Mouse (Mus musculus): ENCODE measurements around the gene Ppp6r3. TPM values are rescaled to one million over a fixed set of nuclear protein-coding genes. Genes with fewer than 3 reads are reported as not detected.

Gene Ppp6r3
- polyA plus RNA-seq, 1 experiment from 2014 or later = 67.3 TPM

GRCm38 (mm10) chr19:3437980-3438379 is 137.6 kb downstream of the Ppp6r3 start:
- no peak for ATAC-seq (ENCODE audit: low read depth)
- no peaks in the 10 kb centered on the region for H3K9me3 ChIP-seq (ENCODE audit: control insufficient read depth, low read length)
- no peaks in the 10 kb centered on the region; the same call in 1 of the 2 replicates for H3K4me1 ChIP-seq (ENCODE audit: control insufficient read depth, insufficient read depth, low read length)
- no peak overlapping the region for H3K4me3 ChIP-seq (ENCODE audit: low read depth, low read length)
- H3K27ac ChIP-seq (ENCODE audit: low read depth, low read length) = no peak overlapping the region
- no peaks in the 10 kb centered on the region for H3K36me3 ChIP-seq (ENCODE audit: control insufficient read depth, insufficient read depth, low read length)
- H3K9ac ChIP-seq (replicated peaks; ENCODE audit: low read depth, low read length) = no peak overlapping the region
- no peaks in the 10 kb centered on the region for H3K27me3 ChIP-seq (ENCODE audit: control insufficient read depth, insufficient read depth, low read length)
- 78% methylated on average over 5 of the region's 5 CpGs for whole genome bisulfite sequencing
- H3K4me2 ChIP-seq (ENCODE audit: low read depth, low read length) = no peak overlapping the region

GRCm38 (mm10) chr19:3436840-3437239 is 138.7 kb downstream of the Ppp6r3 start:
- Histone ChIP-seq H3K9me3 (ENCODE audit: control insufficient read depth, low read length) (no peaks in the 10 kb centered on the region), H3K36me3 (ENCODE audit: control insufficient read depth, insufficient read depth, low read length) (no peaks in the 10 kb centered on the region), H3K4me1 (ENCODE audit: control insufficient read depth, insufficient read depth, low read length) (no peaks in the 10 kb centered on the region; the same call in 1 of the 2 replicates), H3K4me3 (ENCODE audit: low read depth, low read length) (no peak overlapping the region), H3K27ac (ENCODE audit: low read depth, low read length) (no peak overlapping the region), H3K27me3 (ENCODE audit: control insufficient read depth, insufficient read depth, low read length) (no peaks in the 10 kb centered on the region), H3K9ac (replicated peaks; ENCODE audit: low read depth, low read length) (no peak overlapping the region), H3K4me2 (ENCODE audit: low read depth, low read length) (no peak overlapping the region)
- 62% methylated on average over 9 of the region's 9 CpGs for WGBS
- ATAC-seq (ENCODE audit: low read depth) = no peak

GRCm38 (mm10) chr19:3435824-3436223 is 139.7 kb downstream of the Ppp6r3 start:
- Histone ChIP-seq H3K4me2 (ENCODE audit: low read depth, low read length) (no peak overlapping the region), H3K27me3 (ENCODE audit: control insufficient read depth, insufficient read depth, low read length) (no peaks in the 10 kb centered on the region), H3K36me3 (ENCODE audit: control insufficient read depth, insufficient read depth, low read length) (no peaks in the 10 kb centered on the region), H3K27ac (ENCODE audit: low read depth, low read length) (no peak overlapping the region), H3K9me3 (ENCODE audit: control insufficient read depth, low read length) (no peaks in the 10 kb centered on the region), H3K4me3 (ENCODE audit: low read depth, low read length) (no peak overlapping the region), H3K9ac (replicated peaks; ENCODE audit: low read depth, low read length) (no peak overlapping the region), H3K4me1 (ENCODE audit: control insufficient read depth, insufficient read depth, low read length) (no peaks in the 10 kb centered on the region)
- no peak for ATAC-seq (ENCODE audit: low read depth)
- 68% methylated on average over 3 of the region's 3 CpGs for WGBS

GRCm38 (mm10) chr19:3434641-3435040 is 140.9 kb downstream of the Ppp6r3 start:
- WGBS = 46% methylated on average over 4 of the region's 4 CpGs
- Histone ChIP-seq H3K4me2 (ENCODE audit: low read depth, low read length) (no peak overlapping the region), H3K36me3 (ENCODE audit: control insufficient read depth, insufficient read depth, low read length) (no peaks in the 10 kb centered on the region), H3K27me3 (ENCODE audit: control insufficient read depth, insufficient read depth, low read length) (no peaks in the 10 kb centered on the region), H3K4me3 (ENCODE audit: low read depth, low read length) (no peak overlapping the region), H3K27ac (ENCODE audit: low read depth, low read length) (no peak overlapping the region), H3K4me1 (ENCODE audit: control insufficient read depth, insufficient read depth, low read length) (no peaks in the 10 kb centered on the region), H3K9ac (replicated peaks; ENCODE audit: low read depth, low read length) (no peak overlapping the region), H3K9me3 (ENCODE audit: control insufficient read depth, low read length) (no peaks in the 10 kb centered on the region)
- ATAC-seq (ENCODE audit: low read depth) = no peak

GRCm38 (mm10) chr19:3434124-3434523 is 141.4 kb downstream of the Ppp6r3 start:
- no peak for ATAC-seq (ENCODE audit: low read depth)
- WGBS = 61% methylated on average over 4 of the region's 4 CpGs
- H3K36me3 ChIP-seq (ENCODE audit: control insufficient read depth, insufficient read depth, low read length) = no peaks in the 10 kb centered on the region
- no peak overlapping the region for H3K4me2 ChIP-seq (ENCODE audit: low read depth, low read length)
- H3K9me3 ChIP-seq (ENCODE audit: control insufficient read depth, low read length) = no peaks in the 10 kb centered on the region
- no peak overlapping the region for H3K4me3 ChIP-seq (ENCODE audit: low read depth, low read length)
- H3K9ac ChIP-seq (replicated peaks; ENCODE audit: low read depth, low read length) = no peak overlapping the region
- H3K27me3 ChIP-seq (ENCODE audit: control insufficient read depth, insufficient read depth, low read length) = no peaks in the 10 kb centered on the region
- H3K4me1 ChIP-seq (ENCODE audit: control insufficient read depth, insufficient read depth, low read length) = no peaks in the 10 kb centered on the region
- H3K27ac ChIP-seq (ENCODE audit: low read depth, low read length) = no peak overlapping the region

GRCm38 (mm10) chr19:3431969-3432368 is 143.6 kb downstream of the Ppp6r3 start:
- H3K4me3 ChIP-seq (ENCODE audit: low read depth, low read length) = no peak overlapping the region
- H3K36me3 ChIP-seq (ENCODE audit: control insufficient read depth, insufficient read depth, low read length) = no peaks in the 10 kb centered on the region
- no peak overlapping the region for H3K9ac ChIP-seq (replicated peaks; ENCODE audit: low read depth, low read length)
- 83% methylated on average over 1 of the region's 2 CpGs for WGBS
- no peak overlapping the region for H3K27ac ChIP-seq (ENCODE audit: low read depth, low read length)
- no peaks in the 10 kb centered on the region for H3K27me3 ChIP-seq (ENCODE audit: control insufficient read depth, insufficient read depth, low read length)
- no peaks in the 10 kb centered on the region for H3K9me3 ChIP-seq (ENCODE audit: control insufficient read depth, low read length)
- no peak for ATAC-seq (ENCODE audit: low read depth)
- no peak overlapping the region for H3K4me2 ChIP-seq (ENCODE audit: low read depth, low read length)
- 0 out of 2 replicates have a peak, but pooled peaks cover 3% of the 10 kb centered on the region for H3K4me1 ChIP-seq (ENCODE audit: control insufficient read depth, insufficient read depth, low read length)

- H3K4me2 ChIP-seq (ENCODE audit: low read depth, low read length) = no peak overlapping the region
- no peaks in the 10 kb centered on the region for H3K27me3 ChIP-seq (ENCODE audit: control insufficient read depth, insufficient read depth, low read length)
- no peaks in the 10 kb centered on the region for H3K36me3 ChIP-seq (ENCODE audit: control insufficient read depth, insufficient read depth, low read length)
- WGBS = 69% methylated on average over 7 of the region's 7 CpGs
- H3K27ac ChIP-seq (ENCODE audit: low read depth, low read length) = no peak overlapping the region
- no peak overlapping the region for H3K9ac ChIP-seq (replicated peaks; ENCODE audit: low read depth, low read length)
- H3K4me1 ChIP-seq (ENCODE audit: control insufficient read depth, insufficient read depth, low read length) = 0 out of 2 replicates have a peak, but pooled peaks cover 3% of the 10 kb centered on the region
- H3K9me3 ChIP-seq (ENCODE audit: control insufficient read depth, low read length) = no peaks in the 10 kb centered on the region
- no peak overlapping the region for H3K4me3 ChIP-seq (ENCODE audit: low read depth, low read length)
- no peak for ATAC-seq (ENCODE audit: low read depth)
These were observed 144.5 kb downstream of the Ppp6r3 start for GRCm38 (mm10) chr19:3431066-3431465.

GRCm38 (mm10) chr19:3429156-3429816 is 146.3 kb downstream of the Ppp6r3 start:
- Histone ChIP-seq H3K4me3 (ENCODE audit: low read depth, low read length) (no peak overlapping the region), H3K4me2 (ENCODE audit: low read depth, low read length) (no peak overlapping the region), H3K36me3 (ENCODE audit: control insufficient read depth, insufficient read depth, low read length) (no peaks in the 10 kb centered on the region), H3K4me1 (ENCODE audit: control insufficient read depth, insufficient read depth, low read length) (0 out of 2 replicates have a peak, but pooled peaks cover 3% of the 10 kb centered on the region), H3K27me3 (ENCODE audit: control insufficient read depth, insufficient read depth, low read length) (no peaks in the 10 kb centered on the region), H3K9me3 (ENCODE audit: control insufficient read depth, low read length) (no peaks in the 10 kb centered on the region), H3K27ac (ENCODE audit: low read depth, low read length) (no peak overlapping the region; the same call in 1 of the 2 replicates), H3K9ac (replicated peaks; ENCODE audit: low read depth, low read length) (no peak overlapping the region)
- no peak for ATAC-seq (ENCODE audit: low read depth)
- 52% methylated on average over 7 of the region's 7 CpGs for WGBS

- 71% methylated on average over 15 of the region's 15 CpGs for WGBS
- H3K9ac ChIP-seq (replicated peaks; ENCODE audit: low read depth, low read length) = no peak overlapping the region
- no peak overlapping the region for H3K4me3 ChIP-seq (ENCODE audit: low read depth, low read length)
- H3K4me1 ChIP-seq (ENCODE audit: control insufficient read depth, insufficient read depth, low read length) = 0 out of 2 replicates have a peak, but pooled peaks cover 3% of the 10 kb centered on the region
- H3K36me3 ChIP-seq (ENCODE audit: control insufficient read depth, insufficient read depth, low read length) = no peaks in the 10 kb centered on the region
- H3K27ac ChIP-seq (ENCODE audit: low read depth, low read length) = no peak overlapping the region
- no peaks in the 10 kb centered on the region for H3K27me3 ChIP-seq (ENCODE audit: control insufficient read depth, insufficient read depth, low read length)
- H3K4me2 ChIP-seq (ENCODE audit: low read depth, low read length) = no peak overlapping the region
- ATAC-seq (ENCODE audit: low read depth) = no peak
- H3K9me3 ChIP-seq (ENCODE audit: control insufficient read depth, low read length) = no peaks in the 10 kb centered on the region
These were observed 147.3 kb downstream of the Ppp6r3 start for GRCm38 (mm10) chr19:3428057-3428830.
